Mouse (Mus musculus): ENCODE measurements at regions not wholly inside any gene's neighbourhood (a gene's known extent, or its start where the extent isn't known, plus 50 kb on each side); places are given as distances from the start of the nearest gene placed in this dataset.
A peak's percentile ranks its signal among the peaks of the same experiment; 100 is the strongest.

DNA sequence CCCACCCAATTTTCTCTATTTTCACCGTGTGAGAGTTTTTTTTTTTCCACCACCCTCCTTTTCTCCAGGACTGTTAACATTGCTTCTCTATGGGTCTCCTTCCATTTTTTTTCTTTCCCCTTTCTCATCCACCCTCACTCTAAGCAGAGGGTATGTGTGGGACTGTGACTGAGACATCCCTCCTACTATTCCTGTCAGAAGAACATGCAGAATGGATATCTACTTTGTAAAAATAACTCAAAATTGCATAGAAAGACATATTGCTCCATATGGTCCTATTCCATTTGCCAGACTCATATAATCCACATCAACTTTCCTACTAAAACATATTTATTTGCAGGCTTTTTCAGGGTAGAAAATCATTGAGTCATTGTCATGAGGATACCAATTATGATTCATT lies 135.3 kb upstream of the Pabpc4l start:
- WGBS = 88% methylated on average over 1 of the region's 1 CpGs
- no peak for ATAC-seq (ENCODE audit: low FRiP score)
- H3K4me1 ChIP-seq = no peaks in the 10 kb centered on the region

DNA sequence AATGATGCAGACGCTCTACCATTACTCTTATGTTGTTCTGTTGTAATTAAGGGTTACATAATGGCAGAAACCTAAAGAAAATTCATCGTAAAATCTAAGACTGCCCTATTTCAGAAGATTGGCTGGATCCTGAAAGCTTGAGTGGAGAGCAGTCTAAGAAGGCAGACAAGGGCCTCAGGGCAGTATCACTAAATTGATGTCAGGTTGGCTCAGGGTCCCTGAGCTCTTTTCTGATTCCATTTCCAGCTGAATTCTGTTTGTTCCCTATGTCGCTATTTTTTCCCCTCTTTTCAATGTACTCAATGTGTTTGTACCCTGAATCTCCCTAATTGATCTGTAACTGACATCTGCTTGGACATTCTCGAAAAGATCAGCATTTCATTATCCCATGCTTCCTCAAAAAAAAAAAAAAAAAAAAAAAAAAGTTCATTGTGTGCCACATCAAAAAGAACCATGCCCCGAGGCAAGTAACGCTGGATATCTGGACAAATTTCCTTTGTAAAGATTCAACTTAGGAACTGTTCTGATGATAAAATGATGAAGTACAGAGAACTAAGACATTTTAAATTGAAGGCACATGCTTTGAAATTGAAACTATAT lies 118.7 kb upstream of the Pabpc4l start:
- ATAC-seq (ENCODE audit: low FRiP score) = peak; percentile 14; the same call in 1 of the 2 replicates
- Histone ChIP-seq H3K36me3 (replicated peaks) (no peaks in the 10 kb centered on the region), H3K4me3 (replicated peaks) (no peak overlapping the region), H3K9ac (no peak overlapping the region), H3K27ac (no peak overlapping the region), H3K27me3 (no peaks in the 10 kb centered on the region), H3K4me1 (no peaks in the 10 kb centered on the region), H3K9me3 (no peaks in the 10 kb centered on the region), H3K4me2 (no peak overlapping the region)
- 27% methylated on average over 6 of the region's 6 CpGs for WGBS

More for the DNA sequence above, 135.3 kb upstream of the Pabpc4l start:
- H3K4me3 ChIP-seq (replicated peaks) = no peak overlapping the region
- H3K36me3 ChIP-seq (replicated peaks) = no peaks in the 10 kb centered on the region
- no peak overlapping the region for H3K27ac ChIP-seq
- no peaks in the 10 kb centered on the region for H3K27me3 ChIP-seq
- no peaks in the 10 kb centered on the region for H3K9me3 ChIP-seq
- no peak overlapping the region for H3K9ac ChIP-seq
- H3K4me2 ChIP-seq = no peak overlapping the region

DNA sequence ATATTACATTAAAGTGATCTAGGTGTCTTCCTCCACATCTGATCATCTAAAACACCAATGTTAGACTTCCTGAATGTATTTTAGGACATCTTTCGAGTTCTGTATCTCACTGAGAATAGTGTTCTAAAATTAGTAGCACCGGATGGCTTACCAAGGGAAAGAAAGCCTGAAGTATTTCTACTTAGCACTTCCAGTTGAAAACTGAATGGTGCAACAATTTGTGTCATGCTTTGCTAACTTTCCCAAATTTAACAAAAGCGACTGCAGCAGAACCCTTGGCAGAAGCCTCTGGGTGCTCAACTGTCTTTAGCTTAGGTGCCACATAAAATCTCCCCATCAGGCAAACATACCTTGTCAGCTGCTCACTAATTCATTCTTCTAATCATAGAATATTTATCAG lies 105.6 kb upstream of the Pabpc4l start:
- Histone ChIP-seq H3K4me2 (no peak overlapping the region), H3K4me1 (no peaks in the 10 kb centered on the region), H3K36me3 (replicated peaks) (no peaks in the 10 kb centered on the region), H3K27me3 (no peaks in the 10 kb centered on the region), H3K4me3 (replicated peaks) (no peak overlapping the region), H3K9ac (no peak overlapping the region), H3K9me3 (no peaks in the 10 kb centered on the region), H3K27ac (no peak overlapping the region)
- no peak for ATAC-seq (ENCODE audit: low FRiP score)
- 89% methylated on average over 3 of the region's 3 CpGs for WGBS

DNA sequence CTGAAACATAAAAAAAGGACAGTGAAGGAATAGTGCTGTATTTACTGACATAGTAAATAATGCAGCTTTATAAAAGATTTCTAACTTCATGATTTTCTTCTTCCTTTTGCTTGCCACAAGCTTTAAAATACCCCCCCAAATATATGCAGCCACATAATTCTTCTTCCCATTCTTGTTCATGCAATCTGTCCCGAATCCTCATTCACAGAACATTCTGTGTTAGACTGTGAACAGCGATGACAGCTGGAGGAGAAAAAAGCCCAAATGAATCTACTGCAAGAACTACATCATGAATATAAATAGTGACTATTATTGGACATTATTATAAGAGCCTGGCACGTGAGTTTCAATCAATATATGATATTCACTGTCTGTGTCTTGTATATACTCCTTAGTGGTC lies 90.6 kb upstream of the Pabpc4l start:
- no peak overlapping the region for H3K4me2 ChIP-seq
- 84% methylated on average over 3 of the region's 3 CpGs for WGBS
- no peak for ATAC-seq (ENCODE audit: low FRiP score)
- H3K36me3 ChIP-seq (replicated peaks) = no peaks in the 10 kb centered on the region
- H3K27ac ChIP-seq = no peak overlapping the region
- H3K4me1 ChIP-seq = no peaks in the 10 kb centered on the region
- no peaks in the 10 kb centered on the region for H3K9me3 ChIP-seq
- H3K4me3 ChIP-seq (replicated peaks) = no peak overlapping the region
- H3K27me3 ChIP-seq = no peaks in the 10 kb centered on the region
- no peak overlapping the region for H3K9ac ChIP-seq

DNA sequence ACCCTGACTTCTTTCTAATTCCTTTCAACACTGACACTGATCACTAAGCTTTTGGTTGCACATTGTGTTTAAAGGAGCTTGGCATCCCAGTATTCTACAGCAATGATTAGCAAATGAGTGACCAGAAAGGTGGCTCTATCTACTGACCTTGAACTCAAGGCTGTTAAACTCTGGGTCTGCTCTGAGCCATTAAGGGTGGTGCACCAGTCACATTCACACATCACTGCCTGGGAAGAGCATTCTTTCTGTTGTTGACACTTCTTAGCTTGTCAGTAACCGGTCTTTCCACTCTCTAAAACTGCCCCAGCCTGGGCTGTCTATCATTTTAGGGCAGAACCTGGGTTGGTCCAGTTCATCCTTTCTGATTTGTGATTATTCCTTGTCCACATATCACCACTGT lies 63.1 kb upstream of the Pabpc4l start:
- Histone ChIP-seq H3K27me3 (no peaks in the 10 kb centered on the region), H3K4me3 (replicated peaks) (no peak overlapping the region), H3K9ac (no peak overlapping the region), H3K27ac (no peak overlapping the region), H3K9me3 (no peaks in the 10 kb centered on the region), H3K36me3 (replicated peaks) (no peaks in the 10 kb centered on the region), H3K4me2 (no peak overlapping the region), H3K4me1 (no peaks in the 10 kb centered on the region)
- ATAC-seq (ENCODE audit: low FRiP score) = no peak
- WGBS = 82% methylated on average over 1 of the region's 1 CpGs

DNA sequence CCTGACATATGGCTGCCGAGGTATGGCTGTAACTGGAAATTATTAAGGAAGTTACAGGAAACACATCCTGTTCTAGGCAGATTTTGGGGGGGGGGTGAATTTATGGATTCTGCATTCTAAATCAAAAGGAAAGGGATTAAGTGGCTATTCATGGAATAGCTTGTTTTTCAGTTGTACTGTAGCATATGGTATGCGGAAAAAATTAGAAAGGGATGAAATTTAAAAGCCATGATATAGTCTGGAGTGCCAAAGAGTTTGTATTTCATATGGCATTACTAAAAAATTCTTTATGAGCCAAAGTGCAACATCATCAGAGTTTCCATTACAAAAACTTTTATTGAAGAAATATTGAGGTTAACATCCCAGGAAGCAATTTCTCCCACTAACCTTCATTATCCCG lies 55.7 kb upstream of the Pabpc4l start:
- Histone ChIP-seq H3K9ac (no peak overlapping the region), H3K36me3 (replicated peaks) (no peaks in the 10 kb centered on the region), H3K4me1 (no peaks in the 10 kb centered on the region), H3K4me2 (no peak overlapping the region), H3K27ac (no peak overlapping the region), H3K9me3 (no peaks in the 10 kb centered on the region), H3K27me3 (no peaks in the 10 kb centered on the region), H3K4me3 (replicated peaks) (no peak overlapping the region)
- ATAC-seq (ENCODE audit: low FRiP score) = no peak
- WGBS = 91% methylated on average over 3 of the region's 3 CpGs
